Mouse (Mus musculus): ENCODE measurements around the gene Becn1.
A peak's percentile ranks its signal among the peaks of the same experiment; 100 is the strongest.
"Not testable (repeated sequence)": the region's sequence is repeated elsewhere in the genome, so short reads cannot be mapped to it uniquely, and the experiment has no call there.

Becn1 gene

DNA sequence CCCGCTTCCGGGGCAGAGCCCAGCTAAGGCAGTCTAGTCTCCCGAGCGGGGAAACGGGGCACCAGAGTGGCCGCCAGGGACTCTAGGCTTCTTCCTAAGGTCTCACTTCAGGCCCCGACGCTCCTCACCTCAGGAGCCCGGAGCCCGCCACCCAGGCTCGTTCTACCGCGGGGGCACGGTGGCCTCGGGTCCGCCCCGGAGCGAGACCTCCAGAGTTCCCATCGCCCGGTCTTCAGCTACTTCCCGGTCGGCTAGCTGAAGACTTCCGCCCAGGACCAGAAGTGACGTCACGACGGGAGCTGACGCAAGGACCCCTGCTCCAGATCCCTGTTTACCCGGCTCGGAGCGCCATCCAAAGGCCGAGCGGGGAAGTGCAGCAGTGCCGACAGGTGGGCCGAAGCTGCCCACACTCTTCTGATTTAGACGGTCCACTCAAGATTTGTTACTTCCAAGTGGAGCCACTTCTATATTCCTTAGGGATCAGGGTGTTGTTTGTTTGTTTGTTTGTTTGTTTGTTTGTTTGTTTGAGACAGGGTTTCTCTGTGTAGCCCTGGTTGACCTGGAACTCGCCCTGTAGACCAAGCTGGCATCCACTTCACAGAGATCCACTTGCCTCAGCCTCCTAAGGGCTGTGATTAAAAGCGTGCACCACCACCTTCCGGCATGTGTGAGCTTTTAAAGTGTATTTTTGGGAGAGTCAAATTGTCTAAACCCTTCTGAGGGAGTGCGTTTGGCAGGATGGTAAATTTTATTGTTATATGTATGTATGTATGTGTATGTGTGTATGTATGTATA is at the start of gene Becn1:
Gene Becn1, minus strand, starts transcription at position 283 of the 795 bp plus-strand sequence.
- peak; percentile 93 to 94 for DNase-seq (ENCODE audit: low spot score in 2 of 2)

DNA sequence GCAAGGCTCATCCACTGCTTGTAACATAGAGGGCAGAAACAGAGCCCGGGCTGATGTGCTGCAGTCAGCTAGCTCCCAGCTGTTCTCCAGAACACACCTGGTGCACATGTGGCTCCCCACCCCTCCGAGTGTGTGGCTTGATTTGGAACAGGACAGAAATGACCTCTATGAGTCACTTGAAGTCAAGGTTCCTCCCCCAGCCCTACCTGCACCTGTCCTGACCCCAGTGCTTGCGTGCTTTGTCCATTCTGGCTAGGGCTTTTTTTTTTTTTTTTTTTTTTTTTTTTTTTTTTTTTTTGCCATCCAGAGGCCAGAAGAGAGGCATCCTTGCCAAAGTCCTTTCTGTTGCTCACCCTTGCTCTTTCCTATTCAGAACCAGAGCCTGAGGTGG is 49.6 kb upstream of the Becn1 start:
- DNase-seq (ENCODE audit: low spot score in 2 of 2), result no peak

DNA sequence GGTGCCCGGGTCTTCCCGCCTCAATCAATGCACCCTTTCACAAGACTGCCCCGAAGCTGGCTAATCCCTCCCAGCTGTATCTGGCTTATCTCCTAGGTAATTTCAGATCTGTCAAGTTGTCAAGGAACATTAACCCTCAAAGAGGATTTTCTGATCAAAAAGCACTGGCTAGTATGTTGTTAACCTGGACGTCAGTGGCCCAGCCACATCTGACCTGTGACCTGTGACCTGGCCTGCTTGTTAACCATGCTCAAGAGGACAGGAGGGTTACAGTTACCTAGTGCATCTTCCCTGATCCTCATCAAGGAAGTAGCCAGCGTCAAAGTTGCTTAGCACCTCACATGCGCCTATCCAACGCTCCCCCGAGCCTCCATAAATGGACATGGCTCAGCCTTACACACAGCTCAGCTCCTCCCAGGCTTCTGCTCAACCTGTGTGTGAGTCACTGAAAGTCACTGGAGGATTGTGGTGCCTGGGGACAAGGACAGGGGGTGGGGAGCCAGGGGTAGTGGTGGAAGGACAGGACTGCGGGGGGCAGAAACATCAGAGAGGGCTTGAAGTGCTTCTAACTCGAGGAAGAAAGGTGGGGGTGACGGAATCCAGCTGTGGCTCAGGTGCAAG is 49.1 kb upstream of the Becn1 start:
- DNase-seq (ENCODE audit: low spot score in 2 of 2), result no peak

DNA sequence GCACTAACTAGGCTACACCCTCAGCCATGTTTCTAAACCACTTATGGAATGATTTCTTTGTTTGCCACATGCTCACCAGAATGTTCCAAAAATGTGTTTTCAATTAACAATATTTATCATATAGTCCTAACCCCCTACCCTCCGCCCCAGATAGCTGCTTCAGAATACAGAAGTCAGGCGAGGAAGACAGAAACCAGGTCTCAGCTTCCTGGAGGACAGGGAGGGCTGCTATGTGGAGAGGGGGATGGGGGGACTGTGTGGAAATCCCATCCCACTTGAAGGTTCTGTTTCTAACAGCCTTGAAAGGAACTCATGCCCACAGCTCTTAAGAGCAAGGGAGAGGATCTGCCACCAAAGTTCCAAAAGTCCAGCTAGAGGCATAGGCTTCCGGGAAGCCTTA is 47.1 kb upstream of the Becn1 start:
- DNase-seq (ENCODE audit: low spot score in 2 of 2), result no peak

GRCm38 (mm10) chr11:101348774-101349173 is 46.7 kb upstream of the Becn1 start:
- DNase-seq (ENCODE audit: low spot score in 2 of 2), result no peak

GRCm38 (mm10) chr11:101347083-101347775 is 45.1 kb upstream of the Becn1 start:
- no peak for DNase-seq (ENCODE audit: low spot score in 2 of 2)

GRCm38 (mm10) chr11:101338123-101338760 is 36.2 kb upstream of the Becn1 start:
- no peak for DNase-seq (ENCODE audit: low spot score in 2 of 2)

DNA sequence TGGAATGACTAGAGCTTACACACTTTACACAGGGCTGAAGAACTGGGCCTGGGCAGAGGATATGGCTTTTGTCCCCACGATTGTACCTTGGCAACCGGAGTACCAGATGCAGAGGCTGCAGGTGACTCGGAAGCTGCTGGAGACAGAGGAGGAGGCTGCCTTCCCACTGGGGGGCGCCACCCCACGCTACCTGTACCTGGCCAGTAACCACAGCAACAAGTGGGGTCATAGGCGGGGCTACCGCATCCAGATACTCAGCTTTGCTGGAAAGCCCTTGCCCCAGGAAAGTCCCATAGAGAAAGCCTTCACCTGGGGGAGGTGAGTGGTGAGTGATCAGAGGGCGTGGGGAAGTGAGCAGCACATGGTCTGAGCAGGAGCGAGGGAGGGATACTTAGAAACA is 33.6 kb upstream of the Becn1 start:
- no peak for DNase-seq (ENCODE audit: low spot score in 2 of 2)

- DNase-seq (ENCODE audit: low spot score in 2 of 2), result no peak
Measured at GRCm38 (mm10) chr11:101334516-101334915, 32.4 kb upstream of the Becn1 start.

GRCm38 (mm10) chr11:101334023-101334422 is 31.9 kb upstream of the Becn1 start:
- no peak for DNase-seq (ENCODE audit: low spot score in 2 of 2)

DNA sequence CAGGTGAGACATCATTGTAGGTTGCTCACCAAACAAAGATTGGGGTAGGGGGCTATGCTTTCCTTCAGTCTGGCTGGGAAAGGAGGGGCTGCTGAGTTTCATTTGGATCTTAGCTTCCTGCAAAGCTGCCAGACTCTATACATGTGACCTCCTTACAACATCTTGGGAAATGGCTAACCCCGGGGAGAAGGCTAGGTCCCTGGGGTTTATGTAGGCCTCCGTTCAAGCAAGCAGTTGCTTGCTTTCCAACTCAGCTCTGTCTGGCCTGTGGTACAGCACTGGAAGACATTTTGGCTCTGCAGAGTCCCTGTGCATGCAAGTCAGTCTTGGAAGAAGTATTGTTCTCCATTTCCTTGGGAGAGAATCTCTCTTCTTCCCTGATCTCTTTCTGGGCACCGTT is 30.5 kb upstream of the Becn1 start:
- peak; percentile 44 to 62 for DNase-seq (ENCODE audit: low spot score in 2 of 2)

DNA sequence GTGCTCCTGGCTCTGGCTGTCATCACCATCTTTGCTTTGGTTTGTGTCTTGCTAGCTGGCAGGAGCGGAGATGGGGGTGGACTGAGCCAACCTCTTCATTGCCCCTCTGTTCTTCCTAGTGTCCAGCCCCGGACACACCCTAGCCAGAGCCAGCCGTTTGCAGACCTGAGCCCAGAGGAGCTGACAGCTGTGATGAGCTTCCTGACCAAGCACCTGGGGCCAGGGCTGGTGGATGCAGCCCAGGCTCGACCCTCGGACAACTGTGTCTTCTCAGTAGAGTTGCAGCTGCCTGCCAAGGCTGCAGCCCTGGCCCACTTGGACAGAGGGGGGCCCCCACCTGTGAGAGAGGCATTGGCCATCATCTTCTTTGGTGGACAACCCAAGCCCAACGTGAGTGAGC is 28.9 kb upstream of the Becn1 start:
- DNase-seq (ENCODE audit: low spot score in 2 of 2), result not testable (repeated sequence)

- peak; percentile 58 to 70 for DNase-seq (ENCODE audit: low spot score in 2 of 2)
Measured at GRCm38 (mm10) chr11:101330371-101330924, 28.4 kb upstream of the Becn1 start, which contains the start of gene Aoc3. Gene Aoc3 (plus strand): TSS chr11:101330605.

DNA sequence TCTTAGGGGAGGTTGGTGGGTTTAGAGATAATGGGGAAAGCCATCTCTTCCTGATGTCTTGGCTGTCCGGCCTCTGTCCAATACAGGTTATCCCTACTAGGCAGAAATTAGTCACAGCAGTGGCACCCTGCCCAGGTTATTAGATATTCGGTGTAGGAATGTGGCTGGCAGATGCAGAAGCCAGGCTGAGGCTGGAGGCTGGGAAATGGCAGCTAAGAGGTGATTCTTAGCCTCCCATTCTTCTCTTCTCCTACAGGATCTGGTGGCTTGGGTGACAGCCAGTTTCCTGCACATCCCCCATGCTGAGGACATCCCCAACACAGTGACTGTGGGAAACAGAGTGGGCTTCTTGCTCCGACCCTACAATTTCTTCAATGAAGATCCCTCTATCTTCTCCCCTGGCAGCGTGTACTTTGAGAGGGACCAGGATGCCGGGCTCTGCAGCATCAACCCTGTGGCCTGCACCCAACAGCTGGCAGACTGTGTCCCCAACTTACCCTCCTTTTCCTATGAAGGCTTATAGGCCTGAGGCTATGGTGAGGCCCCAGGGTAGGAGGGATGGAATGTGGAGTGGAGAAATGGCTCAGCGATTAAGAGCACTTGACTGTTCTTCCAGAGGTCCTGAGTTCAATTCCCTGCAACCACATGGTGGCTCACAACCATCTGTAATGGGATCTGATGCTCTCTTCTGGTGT is 27.0 kb upstream of the Becn1 start:
- peak; percentile 37 to 50 for DNase-seq (ENCODE audit: low spot score in 2 of 2)

- DNase-seq (ENCODE audit: low spot score in 2 of 2), result no peak
Measured at GRCm38 (mm10) chr11:101327311-101327710, 25.2 kb upstream of the Becn1 start.

DNA sequence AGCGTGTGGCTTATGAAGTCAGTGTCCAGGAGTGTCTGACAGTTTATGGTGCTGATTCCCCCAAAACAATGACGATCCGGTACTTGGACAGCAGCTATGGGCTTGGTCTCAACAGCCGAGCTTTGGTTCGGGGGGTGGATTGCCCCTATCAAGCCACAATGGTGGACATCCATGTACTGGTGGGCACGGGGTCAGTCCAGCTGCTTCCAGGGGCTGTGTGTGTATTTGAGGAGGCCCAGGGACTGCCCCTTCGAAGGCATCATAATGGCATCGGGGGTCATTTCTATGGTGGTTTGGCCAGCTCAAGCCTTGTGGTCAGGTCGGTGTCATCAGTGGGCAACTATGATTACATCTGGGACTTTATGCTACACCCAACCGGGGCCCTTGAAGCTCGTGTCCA is 24.1 kb upstream of the Becn1 start:
- DNase-seq (ENCODE audit: low spot score in 2 of 2), result no peak

DNA sequence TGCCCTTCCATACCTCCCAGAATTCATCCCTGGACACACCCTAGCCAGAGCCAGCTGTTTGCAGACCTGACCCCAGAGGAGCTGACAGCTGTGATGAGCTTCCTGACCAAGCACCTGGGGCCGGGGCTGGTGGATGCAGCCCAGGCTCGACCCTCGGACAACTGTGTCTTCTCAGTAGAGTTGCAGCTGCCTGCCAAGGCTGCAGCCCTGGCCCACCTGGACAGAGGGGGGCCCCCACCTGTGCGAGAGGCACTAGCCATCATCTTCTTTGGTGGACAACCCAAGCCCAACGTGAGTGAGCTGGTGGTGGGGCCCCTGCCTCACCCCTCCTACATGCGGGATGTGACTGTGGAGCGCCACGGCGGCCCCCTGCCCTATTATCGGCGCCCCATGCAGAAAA is 23.1 kb upstream of the Becn1 start:
- not testable (repeated sequence) for DNase-seq (ENCODE audit: low spot score in 2 of 2)

- no peak for DNase-seq (ENCODE audit: low spot score in 2 of 2)
Measured at GRCm38 (mm10) chr11:101324763-101325162, 22.7 kb upstream of the Becn1 start, which contains the start of gene Aoc2. Gene Aoc2 (plus strand): TSS chr11:101325063.

- DNase-seq (ENCODE audit: low spot score in 2 of 2), result peak in 1 of 2 experiments; percentile 63
Measured at GRCm38 (mm10) chr11:101323609-101324008, 21.5 kb upstream of the Becn1 start.

- DNase-seq (ENCODE audit: low spot score in 2 of 2), result no peak
Measured at GRCm38 (mm10) chr11:101316501-101316917, 14.4 kb upstream of the Becn1 start.

Measured in heart, adult 9 months (tissue).